Mouse (Mus musculus): ENCODE measurements around the gene Ceacam18.

GRCm38 (mm10) chr7:43690118-43690517, 55.6 kb downstream of the Ceacam18 start, which contains the start of gene Klk14:
- TF ChIP-seq CTCF (IDR thresholded peaks at IDR 0.05; ENCODE audit: control insufficient read depth, insufficient read depth, insufficient replicate concordance, low read depth, low read length) (no peak), POLR2A (IDR thresholded peaks at IDR 0.05; ENCODE audit: control insufficient read depth, low read depth, low read length) (no peak)
